Mouse (Mus musculus) stomach, postnatal 0 days (tissue): ENCODE results near the gene Narfl.

Experiments used
- CTCF ChIP-seq: IDR thresholded peaks from 2 replicates; pipeline ENCODE4 v1.5.1; 2016; ENCODE audit warnings: antibody characterized with exemption, low read depth, mild to moderate bottlenecking, moderate library complexity
- EP300 ChIP-seq: optimal IDR thresholded peaks from 2 replicates; pipeline ENCODE3; 2016; ENCODE audit warnings: antibody characterized with exemption

GRCm38 (mm10) chr17:25727265-25728008, 46.1 kb upstream of the Narfl start, which contains the start of the genes Chtf18 and Rpusd1:
- TF ChIP-seq EP300: no peak
- no peak for TF ChIP-seq CTCF
